Mouse (Mus musculus) lung, postnatal 0 days (tissue): ENCODE data around the gene Pou5f1.

ENCODE experiments used
- CTCF ChIP-seq: IDR thresholded peaks from 2 replicates; pipeline ENCODE4 v1.5.1; 2016; ENCODE audit warnings: antibody characterized with exemption, mild to moderate bottlenecking
- EP300 ChIP-seq: IDR thresholded peaks from 2 replicates; pipeline ENCODE4 v1.6.1; 2016; ENCODE audit warnings: antibody characterized with exemption, mild to moderate bottlenecking, control low read depth

DNA sequence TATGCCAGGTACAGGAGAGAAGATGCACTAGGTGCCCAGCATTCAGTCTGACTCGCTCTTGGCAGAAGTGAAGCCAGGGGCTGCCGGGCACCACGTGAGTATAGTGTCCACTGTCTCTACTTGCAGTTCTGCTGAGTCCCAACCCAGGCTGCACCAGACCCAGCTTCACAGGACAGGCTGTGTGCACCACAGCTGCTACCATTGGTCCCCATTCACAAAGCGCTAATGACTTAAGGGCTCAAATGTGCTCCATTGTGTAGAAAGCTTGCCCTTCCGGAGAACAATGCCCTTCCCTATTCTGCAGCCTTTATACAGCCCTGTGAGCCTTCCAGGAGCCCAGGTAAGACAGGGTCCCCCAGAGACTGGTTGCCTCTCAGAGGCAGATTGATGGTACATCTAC, 15.5 kb upstream of the Pou5f1 start:
- TF ChIP-seq CTCF (no peak), EP300 (no peak)
